11 mouse cellular contexts compared by ENCODE assay signal in genomic region chr5:92872182-92872581, GRCm38 (mm10).
DNase-seq lines count a peak whose midpoint lies in the region; TF ChIP-seq lines count a peak whose summit lies in the region.
"Had no signal": no experiment of that assay in that cellular context is flagged by ENCODE, and none has a peak within 500 bp of the region (broad histone marks: within the 10 kb centered on the region; RNA-seq: fewer than 3 reads in every experiment).

No protein-coding gene starts in this region.

- WGBS in heart, adult 2 months = 65% methylated on average over 4 of the region's 4 CpGs
- 56% methylated on average over 4 of the region's 4 CpGs for WGBS in heart, embryonic 10.5 days

- DNase-seq in heart, adult 2 months = no peak
- no peak for DNase-seq in heart, embryonic 10.5 days (ENCODE audit: low spot score)
- peak; percentile 27 to 43 for DNase-seq in kidney, postnatal 4 days
- no peak for DNase-seq in kidney, adult 18-20 months
- DNase-seq in CH12.LX (ENCODE audit: extremely low read depth) = no peak
- peak; percentile 45 for DNase-seq in brain, embryonic 14.5 days (ENCODE audit: low read depth)
- DNase-seq in spleen, postnatal 10 days (ENCODE audit: low spot score in 2 of 2) = no peak

- TF ChIP-seq EP300 in heart, adult 2 months (IDR thresholded peaks at IDR 0.05; ENCODE audit: insufficient read depth, low read depth, low read length) = no peak
- no peak for TF ChIP-seq EP300 in CH12.LX (IDR thresholded peaks at IDR 0.05; ENCODE audit: low read length)

- in situ Hi-C loops in CH12.LX (cut with MboI; ENCODE audit: low pct_ligation_motif_present, low pct_unique_long_range_greater_than_20kb, low sequenced_read_pairs) = no loop called here

- no peak overlapping the region for H3K4me2 ChIP-seq in CH12.LX (ENCODE audit: insufficient read depth, low read depth, poor library complexity, severe bottlenecking)
- H3K4me2 ChIP-seq: heart, embryonic 12.5 days; hindbrain, embryonic 14.5 days; liver, embryonic 15.5 days had no signal

- H3K36me3 ChIP-seq in heart, adult 2 months (ENCODE audit: control insufficient read depth, insufficient read depth, low read length) = no peaks in the 10 kb centered on the region
- no peaks in the 10 kb centered on the region for H3K36me3 ChIP-seq in heart, embryonic 10.5 days
- no peaks in the 10 kb centered on the region for H3K36me3 ChIP-seq in CH12.LX (replicated peaks in 1 of 2; ENCODE audit: control insufficient read depth in 1 of 2, insufficient read depth in 1 of 2, low read length in 1 of 2)
- H3K36me3 ChIP-seq: heart, embryonic 12.5 days; limb, embryonic 10.5 days; liver, embryonic 15.5 days had no signal

- no peaks in the 10 kb centered on the region for H3K79me2 ChIP-seq in heart, adult 2 months (replicated peaks; ENCODE audit: control insufficient read depth, insufficient read depth, low read length)
- H3K79me2 ChIP-seq in CH12.LX (replicated peaks; ENCODE audit: control insufficient read depth, extremely low read depth, insufficient read depth, poor library complexity, severe bottlenecking) = no peaks in the 10 kb centered on the region

- no peaks in the 10 kb centered on the region for H3K27me3 ChIP-seq in heart, adult 2 months (ENCODE audit: control insufficient read depth, insufficient read depth, low read length)
- H3K27me3 ChIP-seq in heart, embryonic 10.5 days (ENCODE audit: insufficient read depth, poor library complexity, severe bottlenecking) = no peaks in the 10 kb centered on the region
- H3K27me3 ChIP-seq in CH12.LX (replicated peaks) = no peaks in the 10 kb centered on the region
- H3K27me3 ChIP-seq: heart, embryonic 12.5 days; liver, embryonic 15.5 days had no signal

- no peak overlapping the region for H3K9ac ChIP-seq in heart, adult 2 months (ENCODE audit: low read depth, low read length)
- no peak overlapping the region for H3K9ac ChIP-seq in CH12.LX (ENCODE audit: insufficient read depth, low read depth)
- H3K9ac ChIP-seq: heart, embryonic 12.5 days; hindbrain, embryonic 14.5 days; liver, embryonic 15.5 days had no signal

- dilution Hi-C loops in CH12.LX (cut with MboI; ENCODE audit: extremely low pct_ligation_motif_present, extremely low pct_unique_long_range_greater_than_20kb, low sequenced_read_pairs) = no loop called here

- H3K4me1 ChIP-seq in heart, adult 2 months (ENCODE audit: control insufficient read depth, insufficient read depth, low read length) = no peaks in the 10 kb centered on the region; the same call in 1 of the 2 replicates
- H3K4me1 ChIP-seq in heart, embryonic 10.5 days = peaks cover 7% of the 10 kb centered on the region
- H3K4me1 ChIP-seq in CH12.LX (ENCODE audit: control insufficient read depth in 1 of 2, insufficient read depth in 2 of 2) = no peaks in the 10 kb centered on the region; a peak in 1 of 4 replicates
- H3K4me1 ChIP-seq: liver, embryonic 15.5 days had no signal

- H3K27ac ChIP-seq in heart, adult 2 months = no peak overlapping the region
- H3K27ac ChIP-seq in heart, embryonic 10.5 days = no peak overlapping the region
- H3K27ac ChIP-seq in CH12.LX (ENCODE audit: insufficient read depth, low read depth) = no peak overlapping the region
- H3K27ac ChIP-seq: hindbrain, embryonic 14.5 days; limb, embryonic 10.5 days; liver, embryonic 15.5 days had no signal

- no peak overlapping the region for H3K4me3 ChIP-seq in heart, adult 2 months
- H3K4me3 ChIP-seq in heart, embryonic 10.5 days = no peak overlapping the region
- H3K4me3 ChIP-seq in CH12.LX (replicated peaks in 1 of 3; ENCODE audit: low read depth in 2 of 3, low read length in 2 of 3, poor library complexity in 1 of 3) = no peak overlapping the region
- H3K4me3 ChIP-seq: heart, embryonic 12.5 days; limb, embryonic 10.5 days; liver, embryonic 15.5 days had no signal

- TF ChIP-seq CTCF in heart, adult 2 months (IDR thresholded peaks at IDR 0.05) = peak; percentile 60
- TF ChIP-seq CTCF in CH12.LX (conservative IDR thresholded peaks at IDR 0.05 in 1 of 2, IDR thresholded peaks at IDR 0.05 in 1 of 2; ENCODE audit: low read depth in 2 of 2, low read length in 2 of 2) = peak in 1 of 2 experiments; percentile 23; a peak in 1 of 4 replicates
- peak; percentile 15; the same call in 1 of the 2 replicates for TF ChIP-seq CTCF in brain, embryonic 14.5 days (IDR thresholded peaks at IDR 0.05; ENCODE audit: borderline replicate concordance, extremely low read depth, insufficient read depth, insufficient read length)

- intact Hi-C loops in heart, adult 2 months (cut with DNase I) = loop anchor here (1.0 kb wide), 1 partner anchor 143 kb away; no protein-coding TSS in a partner anchor

- no peak for TF ChIP-seq POLR2A in heart, adult 2 months (IDR thresholded peaks at IDR 0.05; ENCODE audit: insufficient read depth, low read depth, low read length)
- no peak for TF ChIP-seq POLR2A in CH12.LX (IDR thresholded peaks at IDR 0.05; ENCODE audit: low read depth, low read length)
- TF ChIP-seq POLR2A in brain, embryonic 14.5 days (IDR thresholded peaks at IDR 0.05; ENCODE audit: borderline replicate concordance, extremely low read depth, insufficient read depth, insufficient read length, poor library complexity, severe bottlenecking) = no peak

- TF ChIP-seq RAD21 in CH12.LX (IDR thresholded peaks at IDR 0.05; ENCODE audit: low read depth, low read length) = peak; percentile 21

- H3K9me3 ChIP-seq in heart, embryonic 10.5 days = no peaks in the 10 kb centered on the region
- no peaks in the 10 kb centered on the region for H3K9me3 ChIP-seq in CH12.LX (replicated peaks; ENCODE audit: low read length)
- H3K9me3 ChIP-seq: heart, embryonic 12.5 days; limb, embryonic 10.5 days; liver, embryonic 15.5 days had no signal

TF ChIP-seq in CH12.LX, 34 proteins besides CTCF, POLR2A, EP300 and RAD21:
- TF ChIP-seq GABPA (IDR thresholded peaks at IDR 0.05; ENCODE audit: insufficient replicate concordance, low read depth, low read length) = no peak
- TF ChIP-seq PAX5 (IDR thresholded peaks at IDR 0.05; ENCODE audit: low read length) = no peak
- no peak for TF ChIP-seq NRF1 (IDR thresholded peaks at IDR 0.05; ENCODE audit: low read depth, low read length)
- no peak for TF ChIP-seq ETS1 (conservative IDR thresholded peaks at IDR 0.05; ENCODE audit: low read depth, low read length)
- no peak for TF ChIP-seq TBP (conservative IDR thresholded peaks at IDR 0.05; ENCODE audit: low read depth, low read length)
- no peak for TF ChIP-seq JUND (conservative IDR thresholded peaks at IDR 0.05; ENCODE audit: low read depth, low read length)
- TF ChIP-seq ZMIZ1 (IDR thresholded peaks at IDR 0.05; ENCODE audit: low read depth, low read length) = no peak
- TF ChIP-seq MAFK (IDR thresholded peaks at IDR 0.05; ENCODE audit: insufficient replicate concordance, low read length) = no peak
- TF ChIP-seq IRF4 (IDR thresholded peaks at IDR 0.05; ENCODE audit: low read depth, low read length) = no peak
- no peak for TF ChIP-seq USF1 (IDR thresholded peaks at IDR 0.05; ENCODE audit: low read depth, low read length)
- no peak for TF ChIP-seq SIN3A (IDR thresholded peaks at IDR 0.05; ENCODE audit: low read length)
- TF ChIP-seq MXI1 (IDR thresholded peaks at IDR 0.05; ENCODE audit: low read depth, low read length) = no peak
- TF ChIP-seq ZC3H11A (IDR thresholded peaks at IDR 0.05; ENCODE audit: low read depth, low read length) = no peak
- no peak for TF ChIP-seq CHD2 (IDR thresholded peaks at IDR 0.05; ENCODE audit: low read length)
- no peak for TF ChIP-seq BHLHE40 (IDR thresholded peaks at IDR 0.05; ENCODE audit: low read depth, low read length)
- no peak for TF ChIP-seq MYC (IDR thresholded peaks at IDR 0.05; ENCODE audit: low read depth, low read length)
- TF ChIP-seq TCF12 (IDR thresholded peaks at IDR 0.05; ENCODE audit: low read depth, low read length) = no peak
- no peak for TF ChIP-seq MAX (IDR thresholded peaks at IDR 0.05; ENCODE audit: low read length)
TF ChIP-seq in CH12.LX: peak in this region for 0.

Comparison
In these comparisons a context has a peak if more than half of its experiments do, and no peak if none do; other contexts are left out.
1. DNase-seq: peak in kidney, postnatal 4 days (2 of 2) and brain, embryonic 14.5 days (single experiment); none in heart, adult 2 months (0 of 2), heart, embryonic 10.5 days (single experiment), kidney, adult 18-20 months (single experiment), CH12.LX (single experiment) and spleen, postnatal 10 days (0 of 2).